Mouse (Mus musculus): ENCODE data around the gene Got1. TPM values are rescaled to one million over a fixed set of nuclear protein-coding genes. Genes with fewer than 3 reads are reported as not detected.
"Not testable (repeated sequence)": the region's sequence is repeated elsewhere in the genome, so short reads cannot be mapped to it uniquely, and the experiment has no call there.

Gene Got1
- total and polyA plus RNA-seq, 2 experiments from 2014 or later = 344 to 394 TPM

DNA sequence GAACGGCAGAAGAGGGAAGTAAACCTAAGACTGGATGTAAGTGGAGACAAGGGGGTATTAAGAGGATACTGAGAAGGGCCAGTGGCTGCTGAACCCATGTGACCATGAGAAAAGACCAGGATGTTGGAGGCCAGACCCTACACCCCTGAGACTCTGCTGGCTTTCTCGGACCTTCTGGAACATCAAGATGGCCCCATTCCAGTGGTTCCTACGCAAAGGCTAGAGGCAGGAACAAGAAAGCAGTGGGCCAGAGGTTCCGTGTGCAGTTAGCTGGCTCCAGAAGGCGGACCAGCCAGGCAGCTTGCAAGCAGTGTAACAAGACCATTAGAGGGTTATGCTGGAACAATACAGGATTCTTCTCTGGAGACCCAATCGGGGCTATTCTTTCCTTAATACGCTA, 27.0 kb downstream of the Got1 start:
- WGBS = 81% methylated on average over 7 of the region's 7 CpGs

DNA sequence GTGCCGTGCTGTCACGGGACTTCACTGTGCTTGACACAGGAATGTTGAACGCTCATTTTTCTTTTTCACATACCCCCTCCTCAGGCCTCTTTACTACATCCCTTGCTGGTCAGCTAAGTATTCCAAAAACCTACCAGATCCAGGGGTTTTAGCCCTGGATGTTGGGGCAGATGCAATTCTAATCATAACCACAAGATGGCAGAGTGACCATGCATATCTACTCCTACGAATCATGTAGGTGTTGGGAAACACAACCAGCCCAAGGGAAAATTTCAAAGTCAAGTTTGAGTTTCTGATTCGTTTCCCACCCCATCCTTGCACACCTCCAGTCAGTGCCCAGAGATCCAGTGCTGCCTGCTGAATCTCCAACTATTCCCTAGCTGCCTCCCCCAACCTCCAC, 28.6 kb downstream of the Got1 start:
- H3K36me3 ChIP-seq (replicated peaks; ENCODE audit: control insufficient read depth, insufficient read depth, low read length) = peaks cover 25% of the 10 kb centered on the region
- no peak for TF ChIP-seq EP300 (IDR thresholded peaks at IDR 0.05; ENCODE audit: low read depth)
- peak; percentile 86 for TF ChIP-seq CTCF (IDR thresholded peaks at IDR 0.05; ENCODE audit: low read depth)
- DNase-seq (ENCODE audit: low spot score) (peak; percentile 62), ATAC-seq (ENCODE audit: insufficient read depth, low read depth) (peak; percentile 38; the same call in 1 of the 2 replicates)
- no peak overlapping the region for H3K27ac ChIP-seq (ENCODE audit: low read depth)
- no peaks in the 10 kb centered on the region for H3K4me1 ChIP-seq (ENCODE audit: control insufficient read depth, insufficient read depth)
- H3K4me3 ChIP-seq (ENCODE audit: low read depth, low read length) = no peak overlapping the region
- 14% methylated on average over 5 of the region's 5 CpGs for WGBS
- H3K9me3 ChIP-seq (replicated peaks; ENCODE audit: control insufficient read depth, low read length) = no peaks in the 10 kb centered on the region
- H3K27me3 ChIP-seq (ENCODE audit: control insufficient read depth, insufficient read depth, low read length) = 0 out of 2 replicates have a peak, but pooled peaks cover 4% of the 10 kb centered on the region
- H3K4me2 ChIP-seq (ENCODE audit: low read depth, low read length) = no peak overlapping the region
- H3K9ac ChIP-seq (replicated peaks; ENCODE audit: low read depth, low read length) = no peak overlapping the region

More for the DNA sequence above, 27.0 kb downstream of the Got1 start:
- H3K9me3 ChIP-seq (replicated peaks; ENCODE audit: control insufficient read depth, low read length) = no peaks in the 10 kb centered on the region
- DNase-seq (ENCODE audit: low spot score) = no peak
- no peak overlapping the region for H3K9ac ChIP-seq (replicated peaks; ENCODE audit: low read depth, low read length)
- H3K36me3 ChIP-seq (replicated peaks; ENCODE audit: control insufficient read depth, insufficient read depth, low read length) = peaks cover 40% of the 10 kb centered on the region
- no peak overlapping the region for H3K4me2 ChIP-seq (ENCODE audit: low read depth, low read length)
- 0 out of 2 replicates have a peak, but pooled peaks cover 4% of the 10 kb centered on the region for H3K27me3 ChIP-seq (ENCODE audit: control insufficient read depth, insufficient read depth, low read length)
- H3K4me3 ChIP-seq (ENCODE audit: low read depth, low read length) = no peak overlapping the region
- no peak overlapping the region for H3K27ac ChIP-seq (ENCODE audit: low read depth)
- TF ChIP-seq EP300 (IDR thresholded peaks at IDR 0.05; ENCODE audit: low read depth) = no peak
- no peak for TF ChIP-seq CTCF (IDR thresholded peaks at IDR 0.05; ENCODE audit: low read depth)
- H3K4me1 ChIP-seq (ENCODE audit: control insufficient read depth, insufficient read depth) = no peaks in the 10 kb centered on the region
- no peak for ATAC-seq (ENCODE audit: insufficient read depth, low read depth)

DNA sequence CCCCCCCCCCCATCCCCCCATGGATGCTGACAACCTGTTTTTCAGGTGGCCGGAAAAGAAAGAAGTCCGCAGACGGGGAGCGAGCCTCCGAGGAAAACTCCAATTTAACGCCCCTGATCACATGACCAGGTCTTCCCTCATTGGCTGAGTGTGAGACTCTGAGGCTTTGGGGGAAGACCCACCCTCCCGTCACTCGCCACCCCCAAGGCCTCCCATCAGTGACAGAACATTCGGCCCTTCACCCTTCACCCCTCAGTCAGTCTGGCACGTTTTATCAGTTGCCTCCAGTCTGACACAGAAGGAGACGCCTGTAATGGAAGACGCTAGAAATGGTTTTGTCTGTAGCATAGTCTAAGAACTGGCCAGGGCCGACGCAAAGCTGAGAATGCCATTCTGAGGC, 29.5 kb downstream of the Got1 start:
- Histone ChIP-seq H3K4me1 (ENCODE audit: control insufficient read depth, insufficient read depth) (no peaks in the 10 kb centered on the region), H3K9me3 (replicated peaks; ENCODE audit: control insufficient read depth, low read length) (no peaks in the 10 kb centered on the region), H3K4me2 (ENCODE audit: low read depth, low read length) (peak overlapping the region; percentile 55), H3K4me3 (ENCODE audit: low read depth, low read length) (peak overlapping the region; percentile 22), H3K27me3 (ENCODE audit: control insufficient read depth, insufficient read depth, low read length) (0 out of 2 replicates have a peak, but pooled peaks cover 4% of the 10 kb centered on the region), H3K9ac (replicated peaks; ENCODE audit: low read depth, low read length) (0 out of 2 replicates have a peak overlapping the region, but pooled peaks have one; percentile 10), H3K27ac (ENCODE audit: low read depth) (no peak overlapping the region), H3K36me3 (replicated peaks; ENCODE audit: control insufficient read depth, insufficient read depth, low read length) (peaks cover 16% of the 10 kb centered on the region)
- DNase-seq (ENCODE audit: low spot score) (no peak), ATAC-seq (ENCODE audit: insufficient read depth, low read depth) (no peak)
- TF ChIP-seq CTCF (IDR thresholded peaks at IDR 0.05; ENCODE audit: low read depth) (no peak), EP300 (IDR thresholded peaks at IDR 0.05; ENCODE audit: low read depth) (no peak)
- 13% methylated on average over 14 of the region's 14 CpGs for WGBS

DNA sequence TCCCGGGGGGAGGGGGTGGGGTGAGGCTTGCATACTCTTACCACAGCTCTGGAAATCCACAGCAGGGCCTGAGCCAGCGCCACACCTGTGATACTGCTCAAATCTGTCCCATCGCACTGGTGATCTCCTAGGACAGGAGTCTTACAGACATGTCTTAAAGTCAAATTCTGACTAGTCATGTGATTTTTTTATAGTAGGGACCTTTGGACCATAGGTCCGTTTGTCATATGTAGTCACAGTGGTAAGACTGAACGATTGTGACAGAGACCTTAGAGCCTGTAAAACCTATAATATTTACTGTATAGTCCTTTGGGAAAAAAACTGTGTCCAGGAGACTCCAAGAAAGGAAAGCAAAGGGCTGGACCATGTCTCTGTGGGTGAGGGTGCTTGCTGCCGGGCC, 30.5 kb downstream of the Got1 start:
- no peak for TF ChIP-seq EP300 (IDR thresholded peaks at IDR 0.05; ENCODE audit: low read depth)
- TF ChIP-seq CTCF (IDR thresholded peaks at IDR 0.05; ENCODE audit: low read depth) = no peak
- H3K4me3 ChIP-seq (ENCODE audit: low read depth, low read length) = no peak overlapping the region

DNA sequence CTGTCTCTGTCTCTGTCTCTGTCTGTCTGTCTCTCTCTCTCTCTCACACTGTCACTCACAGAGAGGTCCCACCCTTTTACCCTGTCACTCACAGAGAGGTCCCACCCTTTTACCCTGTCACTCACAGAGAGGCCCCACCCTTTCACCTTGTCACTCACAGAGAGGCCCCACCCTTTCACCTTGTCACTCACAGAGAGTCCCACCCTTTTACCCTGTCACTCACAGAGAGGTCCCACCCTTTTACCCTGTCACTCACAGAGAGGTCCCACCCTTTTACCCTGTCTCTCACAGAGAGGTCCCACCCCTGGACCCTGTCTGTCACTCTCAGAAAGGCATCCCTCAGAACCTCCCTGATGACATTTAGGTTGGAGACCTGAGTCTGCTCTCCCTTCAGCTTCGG, 31.1 kb downstream of the Got1 start:
- not testable (repeated sequence) for H3K36me3 ChIP-seq (replicated peaks; ENCODE audit: control insufficient read depth, insufficient read depth, low read length); ATAC-seq (ENCODE audit: insufficient read depth, low read depth); H3K27ac ChIP-seq (ENCODE audit: low read depth); H3K9me3 ChIP-seq (replicated peaks; ENCODE audit: control insufficient read depth, low read length); H3K4me2 ChIP-seq (ENCODE audit: low read depth, low read length); DNase-seq (ENCODE audit: low spot score); H3K4me3 ChIP-seq (ENCODE audit: low read depth, low read length); H3K4me1 ChIP-seq (ENCODE audit: control insufficient read depth, insufficient read depth); H3K27me3 ChIP-seq (ENCODE audit: control insufficient read depth, insufficient read depth, low read length); H3K9ac ChIP-seq (replicated peaks; ENCODE audit: low read depth, low read length)
- WGBS = 68% methylated on average over 1 of the region's 1 CpGs

More for the DNA sequence above, 30.5 kb downstream of the Got1 start:
- Histone ChIP-seq H3K27ac (ENCODE audit: low read depth) (no peak overlapping the region), H3K4me2 (ENCODE audit: low read depth, low read length) (no peak overlapping the region), H3K36me3 (replicated peaks; ENCODE audit: control insufficient read depth, insufficient read depth, low read length) (peaks cover 5% of the 10 kb centered on the region; the same call in 1 of the 2 replicates), H3K27me3 (ENCODE audit: control insufficient read depth, insufficient read depth, low read length) (0 out of 2 replicates have a peak, but pooled peaks cover 4% of the 10 kb centered on the region), H3K4me1 (ENCODE audit: control insufficient read depth, insufficient read depth) (no peaks in the 10 kb centered on the region), H3K9ac (replicated peaks; ENCODE audit: low read depth, low read length) (no peak overlapping the region), H3K9me3 (replicated peaks; ENCODE audit: control insufficient read depth, low read length) (no peaks in the 10 kb centered on the region)
- WGBS = 76% methylated on average over 6 of the region's 6 CpGs
- DNase-seq (ENCODE audit: low spot score) (no peak), ATAC-seq (ENCODE audit: insufficient read depth, low read depth) (no peak)

DNA sequence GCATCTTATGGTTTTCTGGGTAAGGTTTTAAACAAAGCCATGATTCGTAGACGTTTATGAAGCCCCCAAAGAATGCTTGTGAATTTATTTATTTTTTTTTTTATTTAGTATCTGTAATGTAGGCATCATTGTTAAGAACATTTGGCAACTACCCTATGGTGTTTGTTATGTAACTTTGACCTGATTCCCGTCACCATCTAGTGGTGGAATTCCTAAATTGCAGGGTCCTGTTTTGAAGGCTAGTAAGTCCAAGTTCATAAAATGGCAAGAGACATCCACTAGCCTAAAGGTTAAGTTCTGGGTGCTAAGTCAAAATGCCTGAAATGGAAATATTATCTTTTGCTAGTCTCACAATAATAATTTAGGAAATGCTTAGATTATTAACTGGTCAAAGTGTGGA, 37.0 kb downstream of the Got1 start:
- Histone ChIP-seq H3K27ac (ENCODE audit: low read depth) (no peak overlapping the region), H3K36me3 (replicated peaks; ENCODE audit: control insufficient read depth, insufficient read depth, low read length) (no peaks in the 10 kb centered on the region), H3K9ac (replicated peaks; ENCODE audit: low read depth, low read length) (no peak overlapping the region), H3K4me1 (ENCODE audit: control insufficient read depth, insufficient read depth) (no peaks in the 10 kb centered on the region), H3K9me3 (replicated peaks; ENCODE audit: control insufficient read depth, low read length) (no peaks in the 10 kb centered on the region), H3K4me3 (ENCODE audit: low read depth, low read length) (no peak overlapping the region), H3K27me3 (ENCODE audit: control insufficient read depth, insufficient read depth, low read length) (no peaks in the 10 kb centered on the region), H3K4me2 (ENCODE audit: low read depth, low read length) (no peak overlapping the region)
- peak; percentile 30 for DNase-seq (ENCODE audit: low spot score)
- ATAC-seq (ENCODE audit: insufficient read depth, low read depth) = no peak
- 28% methylated on average over 3 of the region's 3 CpGs for WGBS
- TF ChIP-seq EP300 (IDR thresholded peaks at IDR 0.05; ENCODE audit: low read depth) (no peak), CTCF (IDR thresholded peaks at IDR 0.05; ENCODE audit: low read depth) (peak; percentile 66)

All from heart, postnatal 0 days (tissue).